Mouse (Mus musculus) CH12.LX (cell line): ENCODE data around the gene Susd3. TPM values are rescaled to one million over a fixed set of nuclear protein-coding genes. Genes with fewer than 3 reads are reported as not detected.

Experiments
- DNase-seq: peaks from one replicate; pipeline ENCODE4 v3.0.0-alpha.2; 2013; ENCODE audit errors: extremely low read depth
- H3K27ac ChIP-seq: 2 replicates; pipeline ENCODE4 v1.5.1; 2012; ENCODE audit warnings: low read depth, mild to moderate bottlenecking, control low read depth, moderate library complexity; ENCODE audit not compliant: insufficient read depth
- H3K27me3 ChIP-seq: replicated peaks from 2 replicates; pipeline ENCODE3; 2012; ENCODE audit warnings: inconsistent platforms
- H3K36me3 ChIP-seq, 2 experiments: replicated peaks in 1 of 2; 2 replicates each; pipeline versions ENCODE3 to v1.6.1; 2012; ENCODE audit warnings: inconsistent platforms in 1 of 2, low read length in 1 of 2, mild to moderate bottlenecking in 1 of 2, mixed read lengths in 1 of 2, moderate library complexity in 1 of 2; ENCODE audit not compliant: control insufficient read depth in 1 of 2, insufficient read depth in 1 of 2
- H3K4me1 ChIP-seq, 2 experiments: 2 replicates each; pipeline ENCODE4 v1.6.1; 2012; ENCODE audit warnings: inconsistent platforms in 1 of 2, moderate library complexity in 1 of 2; ENCODE audit not compliant: insufficient read depth in 2 of 2, control insufficient read depth in 1 of 2
- H3K4me2 ChIP-seq: 2 replicates; pipeline ENCODE4 v1.6.1; 2012; ENCODE audit warnings: low read depth, mild to moderate bottlenecking, control low read depth; ENCODE audit not compliant: poor library complexity, insufficient read depth, severe bottlenecking
- H3K4me3 ChIP-seq, 3 experiments: fragments of 150-350 bp in 1 of 3; sonication (generic) in 1 of 3; replicated peaks in 1 of 3; 2 replicates each; pipeline versions ENCODE3 to v1.5.1; 2011 to 2012; ENCODE audit warnings: low read depth in 2 of 3, low read length in 2 of 3, mild to moderate bottlenecking in 2 of 3, moderate library complexity in 2 of 3, control low read depth in 1 of 3, improper control_type of control experiment in 1 of 3, inconsistent platforms in 1 of 3, mixed read lengths in 1 of 3; ENCODE audit not compliant: poor library complexity in 1 of 3
- H3K79me2 ChIP-seq: replicated peaks from 2 replicates; pipeline ENCODE4 v1.6.1; 2012; ENCODE audit warnings: mild to moderate bottlenecking, moderate library complexity; ENCODE audit not compliant: control insufficient read depth, poor library complexity, insufficient read depth, severe bottlenecking; ENCODE audit errors: extremely low read depth
- H3K9ac ChIP-seq: 2 replicates; pipeline ENCODE4 v1.6.1; 2012; ENCODE audit warnings: low read depth, mild to moderate bottlenecking, control low read depth, moderate library complexity; ENCODE audit not compliant: insufficient read depth
- H3K9me3 ChIP-seq: replicated peaks from 2 replicates; pipeline ENCODE3; 2012; ENCODE audit warnings: low read length, inconsistent platforms, mixed read lengths
- CHD2 ChIP-seq: IDR thresholded peaks from 2 replicates; pipeline ENCODE4 v1.6.1; 2011; ENCODE audit warnings: low read length, improper control_type of control experiment
- CTCF ChIP-seq, 2 experiments: IDR thresholded peaks in 1 of 2; conservative IDR thresholded peaks in 1 of 2; 2 replicates each; pipeline ENCODE4 v1.5.1; 2011 to 2012; ENCODE audit warnings: low read depth in 2 of 2, low read length in 2 of 2, improper control_type of control experiment in 1 of 2, inconsistent platforms in 1 of 2, mild to moderate bottlenecking in 1 of 2, moderate library complexity in 1 of 2
- E2F4 ChIP-seq: IDR thresholded peaks from 2 replicates; pipeline ENCODE4 v1.6.1; 2011; ENCODE audit warnings: low read depth, low read length, improper control_type of control experiment; ENCODE audit not compliant: insufficient replicate concordance
- ELF1 ChIP-seq: IDR thresholded peaks from 2 replicates; pipeline ENCODE4 v1.6.1; 2014; ENCODE audit warnings: low read depth, mild to moderate bottlenecking, inconsistent platforms, low read length, improper control_type of control experiment
- EP300 ChIP-seq: IDR thresholded peaks from 2 replicates; pipeline ENCODE4 v1.6.1; 2011; ENCODE audit warnings: low read length, improper control_type of control experiment
- GABPA ChIP-seq: IDR thresholded peaks from 2 replicates; pipeline ENCODE4 v1.6.1; 2012; ENCODE audit warnings: low read depth, low read length, improper control_type of control experiment, inconsistent platforms; ENCODE audit not compliant: insufficient replicate concordance
- IRF4 ChIP-seq: IDR thresholded peaks from 2 replicates; pipeline ENCODE4 v1.6.1; 2014; ENCODE audit warnings: low read depth, mild to moderate bottlenecking, inconsistent platforms, low read length, improper control_type of control experiment
- JUND ChIP-seq: conservative IDR thresholded peaks from 2 replicates; pipeline ENCODE4 v1.6.1; 2011; ENCODE audit warnings: low read depth, low read length, improper control_type of control experiment
- KAT2A ChIP-seq: IDR thresholded peaks from 2 replicates; pipeline ENCODE4 v1.6.1; 2012; ENCODE audit warnings: low read length, improper control_type of control experiment, inconsistent platforms; ENCODE audit not compliant: insufficient replicate concordance
- MAFK ChIP-seq: IDR thresholded peaks from 2 replicates; pipeline ENCODE4 v1.6.1; 2011; ENCODE audit warnings: low read length, improper control_type of control experiment; ENCODE audit not compliant: insufficient replicate concordance
- MAX ChIP-seq: IDR thresholded peaks from 2 replicates; pipeline ENCODE4 v1.6.1; 2011; ENCODE audit warnings: low read length, improper control_type of control experiment
- MYC ChIP-seq: IDR thresholded peaks from 2 replicates; pipeline ENCODE4 v1.6.1; 2011; ENCODE audit warnings: low read depth, mild to moderate bottlenecking, improper control_type of control experiment, low read length
- PAX5 ChIP-seq: IDR thresholded peaks from 2 replicates; pipeline ENCODE4 v1.6.1; 2012; ENCODE audit warnings: low read length, inconsistent platforms, mixed read lengths
- POLR2AphosphoS2 ChIP-seq: IDR thresholded peaks from 2 replicates; pipeline ENCODE4 v1.6.1; 2011; ENCODE audit warnings: low read depth, low read length, improper control_type of control experiment
- SMC3 ChIP-seq: IDR thresholded peaks from 2 replicates; pipeline ENCODE4 v1.6.1; 2011; ENCODE audit warnings: low read depth, low read length, improper control_type of control experiment
- TBP ChIP-seq: conservative IDR thresholded peaks from 2 replicates; pipeline ENCODE4 v1.6.1; 2011; ENCODE audit warnings: low read depth, low read length, improper control_type of control experiment
- TCF12 ChIP-seq: IDR thresholded peaks from 2 replicates; pipeline ENCODE4 v1.6.1; 2014; ENCODE audit warnings: low read depth, mild to moderate bottlenecking, inconsistent platforms, low read length, improper control_type of control experiment
- UBTF ChIP-seq: IDR thresholded peaks from 2 replicates; pipeline ENCODE4 v1.6.1; 2012; ENCODE audit warnings: low read depth, mild to moderate bottlenecking, inconsistent platforms, low read length, improper control_type of control experiment, moderate library complexity
- USF2 ChIP-seq: conservative IDR thresholded peaks from 2 replicates; pipeline ENCODE4 v1.6.1; 2011; ENCODE audit warnings: low read depth, low read length, improper control_type of control experiment
- ZC3H11A ChIP-seq: IDR thresholded peaks from 2 replicates; pipeline ENCODE4 v1.6.1; 2012; ENCODE audit warnings: low read depth, mild to moderate bottlenecking, inconsistent platforms, low read length, improper control_type of control experiment
- ZKSCAN1 ChIP-seq: IDR thresholded peaks from 2 replicates; pipeline ENCODE4 v1.6.1; 2012; ENCODE audit warnings: low read depth, inconsistent platforms, low read length, improper control_type of control experiment, borderline replicate concordance
- ZNF384 ChIP-seq: IDR thresholded peaks from 2 replicates; pipeline ENCODE4 v1.6.1; 2012; ENCODE audit warnings: low read depth, low read length, improper control_type of control experiment, inconsistent platforms
- dilution Hi-C: fragments of 300-500 bp; cut with MboI; formaldehyde crosslinking; loops from 2 replicates; pipeline ENCODE4 v1.14.3; 2020; ENCODE audit warnings: low sequenced_read_pairs; ENCODE audit not compliant: extremely low pct_unique_long_range_greater_than_20kb, extremely low pct_ligation_motif_present
- in situ Hi-C: fragments of 300-500 bp; cut with MboI; formaldehyde crosslinking; loops from 3 replicates; pipeline ENCODE4 v1.14.3; 2019; ENCODE audit warnings: low sequenced_read_pairs, low pct_ligation_motif_present, low pct_unique_long_range_greater_than_20kb, mixed read lengths
- polyA plus RNA-seq: library from polyadenylated mRNA; unstranded; fragments of >175 nt; gene quantifications from 2 replicates; pipeline ENCODE4 v1.2.1, GENCODE M21; 2012; ENCODE audit warnings: low read depth; ENCODE audit not compliant: insufficient read length
- total RNA-seq, 2 experiments: library from RNA; depleted of rRNA; stranded (reverse); fragments of 300-350 nt in 1 of 2; fragments of >200 nt in 1 of 2; gene quantifications; 2 replicates each; pipeline ENCODE4 v1.2.3; 2012 to 2014

The Susd3 gene
- total and polyA plus RNA-seq, 3 experiments = 6.0 to 19.0 (median 12.0) TPM

GRCm38 (mm10) chr13:49209306-49209705, 39.2 kb downstream of the Susd3 start:
- dilution Hi-C loops = no loop called here
- in situ Hi-C loops = no loop called here
- Histone ChIP-seq H3K9ac (no peak overlapping the region), H3K9me3 (no peaks in the 10 kb centered on the region), H3K4me1 (peaks cover 0 to 10% of the 10 kb centered on the region in 2 experiments; a peak in 2 of 4 replicates), H3K4me3 (no peak overlapping the region), H3K36me3 (peaks cover 0 to 5% of the 10 kb centered on the region in 2 experiments), H3K27ac (no peak overlapping the region), H3K79me2 (no peaks in the 10 kb centered on the region), H3K27me3 (peaks cover 5% of the 10 kb centered on the region), H3K4me2 (no peak overlapping the region)
- TF ChIP-seq MYC (no peak), USF2 (no peak), IRF4 (no peak), EP300 (no peak), ELF1 (no peak), MAFK (no peak), SMC3 (no peak), MAX (no peak), ZNF384 (no peak), TCF12 (no peak), ZKSCAN1 (no peak), CTCF (conservative IDR thresholded peaks at IDR 0.05 in 1 of 2, IDR thresholded peaks at IDR 0.05 in 1 of 2; ENCODE audit: low read depth in 2 of 2, low read length in 2 of 2) (no peak), CHD2 (no peak), JUND (no peak)
- no peak for DNase-seq

GRCm38 (mm10) chr13:49206341-49206740, 42.2 kb downstream of the Susd3 start:
- Histone ChIP-seq H3K36me3 (peaks cover 0 to 12% of the 10 kb centered on the region in 2 experiments), H3K27me3 (no peaks in the 10 kb centered on the region), H3K9ac (no peak overlapping the region), H3K4me2 (no peak overlapping the region), H3K9me3 (no peaks in the 10 kb centered on the region), H3K4me1 (peaks cover 0 to 10% of the 10 kb centered on the region in 2 experiments; a peak in 2 of 4 replicates), H3K79me2 (no peaks in the 10 kb centered on the region), H3K4me3 (no peak overlapping the region), H3K27ac (no peak overlapping the region)
- in situ Hi-C loops (no loop called here), dilution Hi-C loops (no loop called here)
- no peak for DNase-seq
- TF ChIP-seq JUND (no peak), SMC3 (no peak), IRF4 (no peak), GABPA (no peak), E2F4 (no peak), PAX5 (no peak), ZC3H11A (no peak), MYC (no peak), TBP (no peak), POLR2AphosphoS2 (no peak), UBTF (no peak), USF2 (no peak), KAT2A (no peak)
